Mouse (Mus musculus) forebrain, embryonic 15.5 days (tissue): ENCODE data around the gene Sh3pxd2a. TPM values are rescaled to one million over a fixed set of nuclear protein-coding genes. Genes with fewer than 3 reads are reported as not detected.

Source experiments
- ATAC-seq: fragments of 200-750 bp; cut with Nextera tagmentation; replicated peaks from 2 replicates; pipeline ENCODE4 v1.8.0; 2017; ENCODE audit warnings: mild to moderate bottlenecking, moderate TSS enrichment, moderate library complexity
- H3K27ac ChIP-seq: fragments of 300-500 bp; sonication (generic); replicated peaks from 2 replicates; pipeline ENCODE4 v1.5.1; 2015; ENCODE audit warnings: mild to moderate bottlenecking, inconsistent platforms
- H3K27me3 ChIP-seq: fragments of 300-500 bp; sonication (generic); 2 replicates; pipeline ENCODE4 v1.6.1; 2015; ENCODE audit warnings: inconsistent platforms
- H3K36me3 ChIP-seq: fragments of 300-500 bp; sonication (generic); 2 replicates; pipeline ENCODE4 v1.6.1; 2015; ENCODE audit warnings: mild to moderate bottlenecking, inconsistent platforms
- H3K4me1 ChIP-seq: fragments of 300-500 bp; sonication (generic); 2 replicates; pipeline ENCODE4 v1.6.1; 2015; ENCODE audit warnings: inconsistent platforms
- H3K4me2 ChIP-seq: fragments of 300-500 bp; sonication (generic); replicated peaks from 2 replicates; pipeline ENCODE4 v1.6.1; 2015; ENCODE audit warnings: mild to moderate bottlenecking, inconsistent platforms
- H3K4me3 ChIP-seq: fragments of 300-500 bp; sonication (generic); 2 replicates; pipeline ENCODE4 v1.5.1; 2015; ENCODE audit warnings: mild to moderate bottlenecking, inconsistent platforms
- H3K9ac ChIP-seq: fragments of 300-500 bp; sonication (generic); replicated peaks from 2 replicates; pipeline ENCODE4 v1.6.1; 2015; ENCODE audit warnings: mild to moderate bottlenecking, inconsistent platforms
- H3K9me3 ChIP-seq: fragments of 300-500 bp; sonication (generic); 2 replicates; pipeline ENCODE4 v1.6.1; 2016; ENCODE audit warnings: inconsistent platforms
- WGBS: fragments of 180-500 bp; shearing (Covaris S2); methylation state at CpG from one replicate; pipeline ENCODE4 v1.1.7; 2015; ENCODE audit warnings: mixed read lengths; 5-methylcytosine and 5-hydroxymethylcytosine counted together
- polyA plus RNA-seq: library from polyadenylated mRNA; unstranded; fragments of >200 nt; fragmentation: Nextera tagmentation; extraction: Ambion mirVana; gene quantifications from 2 replicates; pipeline ENCODE4 v1.2.1, GENCODE M21; 2015

Gene Sh3pxd2a
- polyA plus RNA-seq, 1 experiment from 2014 or later = 2.0 TPM

- no peak overlapping the region for H3K4me3 ChIP-seq
- H3K36me3 ChIP-seq = no peaks in the 10 kb centered on the region
- no peak overlapping the region for H3K4me2 ChIP-seq
- no peaks in the 10 kb centered on the region for H3K9me3 ChIP-seq
- peaks cover 37% of the 10 kb centered on the region for H3K4me1 ChIP-seq
- WGBS = 88% methylated on average over 10 of the region's 10 CpGs
- H3K27ac ChIP-seq = no peak overlapping the region
- ATAC-seq = no peak
- no peaks in the 10 kb centered on the region for H3K27me3 ChIP-seq
- no peak overlapping the region for H3K9ac ChIP-seq
These were observed 11.5 kb downstream of the Sh3pxd2a start for GRCm38 (mm10) chr19:47452682-47453081.

- 74% methylated on average over 6 of the region's 7 CpGs for WGBS
- H3K36me3 ChIP-seq = no peaks in the 10 kb centered on the region
- H3K9me3 ChIP-seq = no peaks in the 10 kb centered on the region
- no peak overlapping the region for H3K4me3 ChIP-seq
- ATAC-seq = no peak
- no peak overlapping the region for H3K4me2 ChIP-seq
- no peak overlapping the region for H3K27ac ChIP-seq
- no peaks in the 10 kb centered on the region for H3K27me3 ChIP-seq
- peaks cover 41% of the 10 kb centered on the region for H3K4me1 ChIP-seq
- no peak overlapping the region for H3K9ac ChIP-seq
These were observed 12.0 kb downstream of the Sh3pxd2a start for GRCm38 (mm10) chr19:47452211-47452610.

GRCm38 (mm10) chr19:47451476-47452113, 12.6 kb downstream of the Sh3pxd2a start:
- ATAC-seq = no peak
- 83% methylated on average over 10 of the region's 10 CpGs for WGBS
- Histone ChIP-seq H3K9me3 (no peaks in the 10 kb centered on the region), H3K4me3 (no peak overlapping the region), H3K4me1 (peaks cover 48% of the 10 kb centered on the region), H3K9ac (no peak overlapping the region), H3K27me3 (no peaks in the 10 kb centered on the region), H3K27ac (no peak overlapping the region), H3K4me2 (no peak overlapping the region), H3K36me3 (no peaks in the 10 kb centered on the region)

GRCm38 (mm10) chr19:47450261-47451137, 13.7 kb downstream of the Sh3pxd2a start:
- Histone ChIP-seq H3K9ac (no peak overlapping the region), H3K4me3 (no peak overlapping the region), H3K36me3 (no peaks in the 10 kb centered on the region), H3K27me3 (no peaks in the 10 kb centered on the region), H3K4me2 (no peak overlapping the region), H3K27ac (no peak overlapping the region), H3K9me3 (no peaks in the 10 kb centered on the region), H3K4me1 (peaks cover 59% of the 10 kb centered on the region)
- no peak for ATAC-seq
- WGBS = 30% methylated on average over 8 of the region's 8 CpGs

GRCm38 (mm10) chr19:47449513-47450227, 14.5 kb downstream of the Sh3pxd2a start:
- no peak overlapping the region for H3K4me2 ChIP-seq
- peaks cover 56% of the 10 kb centered on the region for H3K4me1 ChIP-seq
- no peaks in the 10 kb centered on the region for H3K9me3 ChIP-seq
- no peaks in the 10 kb centered on the region for H3K27me3 ChIP-seq
- no peak overlapping the region for H3K27ac ChIP-seq
- H3K36me3 ChIP-seq = no peaks in the 10 kb centered on the region
- H3K4me3 ChIP-seq = no peak overlapping the region
- no peak overlapping the region for H3K9ac ChIP-seq
- WGBS = 64% methylated on average over 4 of the region's 4 CpGs
- ATAC-seq = no peak

GRCm38 (mm10) chr19:47448618-47449151, 15.5 kb downstream of the Sh3pxd2a start:
- no peak overlapping the region for H3K9ac ChIP-seq
- H3K4me1 ChIP-seq = peaks cover 46% of the 10 kb centered on the region
- WGBS = 68% methylated on average over 14 of the region's 14 CpGs

GRCm38 (mm10) chr19:47446841-47447365, 17.3 kb downstream of the Sh3pxd2a start:
- no peaks in the 10 kb centered on the region for H3K9me3 ChIP-seq
- H3K27me3 ChIP-seq = no peaks in the 10 kb centered on the region
- H3K4me1 ChIP-seq = peaks cover 43% of the 10 kb centered on the region
- no peak overlapping the region for H3K4me2 ChIP-seq
- no peak overlapping the region for H3K4me3 ChIP-seq
- no peak overlapping the region for H3K9ac ChIP-seq
- peak; percentile 49; the same call in 1 of the 2 replicates for ATAC-seq
- 0 out of 2 replicates have a peak overlapping the region, but pooled peaks have one; percentile 13 for H3K27ac ChIP-seq
- no peaks in the 10 kb centered on the region for H3K36me3 ChIP-seq
- 19% methylated on average over 9 of the region's 9 CpGs for WGBS

More at GRCm38 (mm10) chr19:47448618-47449151, 15.5 kb downstream of the Sh3pxd2a start:
- Histone ChIP-seq H3K27ac (no peak overlapping the region), H3K36me3 (no peaks in the 10 kb centered on the region), H3K9me3 (no peaks in the 10 kb centered on the region), H3K27me3 (no peaks in the 10 kb centered on the region), H3K4me2 (no peak overlapping the region), H3K4me3 (no peak overlapping the region)
- no peak for ATAC-seq

- 78% methylated on average over 9 of the region's 9 CpGs for WGBS
- H3K9me3 ChIP-seq = no peaks in the 10 kb centered on the region
- H3K4me2 ChIP-seq = no peak overlapping the region
- no peak for ATAC-seq
- no peak overlapping the region for H3K27ac ChIP-seq
- peaks cover 43% of the 10 kb centered on the region for H3K4me1 ChIP-seq
- no peaks in the 10 kb centered on the region for H3K27me3 ChIP-seq
- H3K4me3 ChIP-seq = no peak overlapping the region
- no peak overlapping the region for H3K9ac ChIP-seq
- H3K36me3 ChIP-seq = no peaks in the 10 kb centered on the region
These were observed 18.1 kb downstream of the Sh3pxd2a start for GRCm38 (mm10) chr19:47446130-47446529.

GRCm38 (mm10) chr19:47445726-47446125, 18.5 kb downstream of the Sh3pxd2a start:
- no peak for ATAC-seq
- no peaks in the 10 kb centered on the region for H3K36me3 ChIP-seq
- H3K27me3 ChIP-seq = no peaks in the 10 kb centered on the region
- no peak overlapping the region for H3K4me2 ChIP-seq
- H3K9ac ChIP-seq = no peak overlapping the region
- no peak overlapping the region for H3K4me3 ChIP-seq
- no peak overlapping the region for H3K27ac ChIP-seq
- H3K4me1 ChIP-seq = peaks cover 43% of the 10 kb centered on the region
- 50% methylated on average over 6 of the region's 6 CpGs for WGBS
- no peaks in the 10 kb centered on the region for H3K9me3 ChIP-seq

- H3K36me3 ChIP-seq = no peaks in the 10 kb centered on the region
- H3K27ac ChIP-seq = no peak overlapping the region
- H3K4me2 ChIP-seq = no peak overlapping the region
- H3K9ac ChIP-seq = no peak overlapping the region
- 51% methylated on average over 12 of the region's 12 CpGs for WGBS
- no peak overlapping the region for H3K4me3 ChIP-seq
- H3K9me3 ChIP-seq = no peaks in the 10 kb centered on the region
- H3K27me3 ChIP-seq = no peaks in the 10 kb centered on the region
- peaks cover 38% of the 10 kb centered on the region for H3K4me1 ChIP-seq
- ATAC-seq = no peak
These were observed 19.7 kb downstream of the Sh3pxd2a start for GRCm38 (mm10) chr19:47444488-47444887.

- no peak overlapping the region for H3K4me2 ChIP-seq
- WGBS = 91% methylated on average over 6 of the region's 6 CpGs
- no peak for ATAC-seq
These were observed 21.9 kb downstream of the Sh3pxd2a start for GRCm38 (mm10) chr19:47442294-47442627.

More at GRCm38 (mm10) chr19:47442294-47442627, 21.9 kb downstream of the Sh3pxd2a start:
- Histone ChIP-seq H3K9ac (no peak overlapping the region), H3K36me3 (no peaks in the 10 kb centered on the region), H3K27ac (no peak overlapping the region), H3K4me3 (no peak overlapping the region), H3K9me3 (no peaks in the 10 kb centered on the region), H3K4me1 (peaks cover 33% of the 10 kb centered on the region), H3K27me3 (no peaks in the 10 kb centered on the region)
